Mouse (Mus musculus): ENCODE results near the gene Ly6g6c. TPM values are rescaled to one million over a fixed set of nuclear protein-coding genes. Genes with fewer than 3 reads are reported as not detected.

The Ly6g6c gene
- polyA plus RNA-seq, 1 experiment = 0.18 TPM

- Histone ChIP-seq H3K27me3 (ENCODE audit: control insufficient read depth, insufficient read depth, insufficient read length) (no peaks in the 10 kb centered on the region), H3K79me2 (ENCODE audit: control insufficient read depth, insufficient read depth) (peaks cover 7% of the 10 kb centered on the region), H3K4me2 (ENCODE audit: low read depth) (peak overlapping the region; percentile 72), H3K36me3 (ENCODE audit: control insufficient read depth, insufficient read depth) (peaks cover 21% of the 10 kb centered on the region), H3K4me3 (peak overlapping the region; percentile 65), H3ac (ENCODE audit: control insufficient read depth, insufficient read length) (no peak overlapping the region)
- TF ChIP-seq TCF3 (IDR thresholded peaks at IDR 0.05; ENCODE audit: insufficient read length, low read depth) = no peak
- no peak for TF ChIP-seq SRF (IDR thresholded peaks at IDR 0.05; ENCODE audit: control insufficient read depth, insufficient read length, low read depth)
These were observed 5.1 kb upstream of the Ly6g6c start for GRCm38 (mm10) chr17:35060071-35060470.

GRCm38 (mm10) chr17:35060737-35061297, 4.4 kb upstream of the Ly6g6c start:
- Histone ChIP-seq H3K36me3 (ENCODE audit: control insufficient read depth, insufficient read depth) (peaks cover 16% of the 10 kb centered on the region), H3K79me2 (ENCODE audit: control insufficient read depth, insufficient read depth) (peaks cover 6% of the 10 kb centered on the region), H3K4me2 (ENCODE audit: low read depth) (no peak overlapping the region), H3ac (ENCODE audit: control insufficient read depth, insufficient read length) (no peak overlapping the region), H3K4me3 (no peak overlapping the region), H3K27me3 (ENCODE audit: control insufficient read depth, insufficient read depth, insufficient read length) (no peaks in the 10 kb centered on the region)
- TF ChIP-seq MYOD1 (IDR thresholded peaks at IDR 0.05; ENCODE audit: control insufficient read depth in 1 of 3, insufficient read length in 2 of 3, low read depth in 2 of 3) = no peak

DNA sequence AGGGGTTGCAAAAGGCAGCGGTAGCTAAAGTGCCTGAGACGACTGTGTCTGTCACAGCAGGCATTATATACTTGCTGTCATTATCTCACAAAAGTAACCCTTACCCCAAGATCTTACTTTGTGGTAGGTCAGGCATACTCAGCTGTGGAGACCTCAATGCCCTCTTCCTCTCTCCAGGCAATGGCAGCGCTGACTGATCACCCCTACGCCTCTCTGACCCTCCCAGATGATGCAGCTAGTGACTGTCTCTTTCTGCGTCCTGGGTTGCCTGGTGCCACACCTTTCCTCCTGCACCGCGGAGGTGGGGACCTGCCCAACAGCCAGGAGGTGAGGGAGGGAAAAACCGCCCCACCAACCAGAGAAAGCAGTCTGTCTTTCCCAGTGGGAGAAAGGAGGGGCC, 3.9 kb upstream of the Ly6g6c start:
- H3K4me2 ChIP-seq (ENCODE audit: low read depth) = no peak overlapping the region
- H3K79me2 ChIP-seq (ENCODE audit: control insufficient read depth, insufficient read depth) = peaks cover 6% of the 10 kb centered on the region
- no peaks in the 10 kb centered on the region for H3K27me3 ChIP-seq (ENCODE audit: control insufficient read depth, insufficient read depth, insufficient read length)
- no peak overlapping the region for H3ac ChIP-seq (ENCODE audit: control insufficient read depth, insufficient read length)
- H3K36me3 ChIP-seq (ENCODE audit: control insufficient read depth, insufficient read depth) = peaks cover 12% of the 10 kb centered on the region
- no peak overlapping the region for H3K4me3 ChIP-seq
- TF ChIP-seq SRF (IDR thresholded peaks at IDR 0.05; ENCODE audit: control insufficient read depth, insufficient read length, low read depth) (no peak), MYOD1 (IDR thresholded peaks at IDR 0.05; ENCODE audit: control insufficient read depth in 1 of 3, insufficient read length in 2 of 3, low read depth in 2 of 3) (no peak), MAX (IDR thresholded peaks at IDR 0.05; ENCODE audit: low read depth) (no peak), POLR2AphosphoS2 (IDR thresholded peaks at IDR 0.05; ENCODE audit: insufficient read length, low read depth) (no peak), MYOG (IDR thresholded peaks at IDR 0.05; ENCODE audit: control insufficient read depth in 1 of 3, insufficient read depth in 1 of 3, insufficient read length in 2 of 3, low read depth in 2 of 3) (no peak), REST (IDR thresholded peaks at IDR 0.05; ENCODE audit: insufficient read depth, insufficient read length) (no peak), TCF3 (IDR thresholded peaks at IDR 0.05; ENCODE audit: insufficient read length, low read depth) (no peak), CEBPB (IDR thresholded peaks at IDR 0.05; ENCODE audit: insufficient read depth, poor library complexity, severe bottlenecking) (no peak), E2F4 (IDR thresholded peaks at IDR 0.05; ENCODE audit: insufficient read depth) (no peak), POLR2A (IDR thresholded peaks at IDR 0.05; ENCODE audit: insufficient read length, low read depth) (no peak), TCF12 (IDR thresholded peaks at IDR 0.05; ENCODE audit: insufficient read depth, poor library complexity, severe bottlenecking) (no peak), USF1 (IDR thresholded peaks at IDR 0.05; ENCODE audit: low read depth) (no peak)

GRCm38 (mm10) chr17:35063466-35063865, 1.7 kb upstream of the Ly6g6c start:
- no peak overlapping the region for H3K4me2 ChIP-seq (ENCODE audit: low read depth)
- H3K79me2 ChIP-seq (ENCODE audit: control insufficient read depth, insufficient read depth) = peaks cover 6% of the 10 kb centered on the region
- no peak overlapping the region for H3K4me3 ChIP-seq
- no peak overlapping the region for H3ac ChIP-seq (ENCODE audit: control insufficient read depth, insufficient read length)
- H3K27me3 ChIP-seq (ENCODE audit: control insufficient read depth, insufficient read depth, insufficient read length) = no peaks in the 10 kb centered on the region
- H3K36me3 ChIP-seq (ENCODE audit: control insufficient read depth, insufficient read depth) = peaks cover 3% of the 10 kb centered on the region
- TF ChIP-seq SRF (IDR thresholded peaks at IDR 0.05; ENCODE audit: control insufficient read depth, insufficient read length, low read depth) (no peak), CEBPB (IDR thresholded peaks at IDR 0.05; ENCODE audit: insufficient read depth, poor library complexity, severe bottlenecking) (no peak), TCF3 (IDR thresholded peaks at IDR 0.05; ENCODE audit: insufficient read length, low read depth) (no peak), POLR2AphosphoS2 (IDR thresholded peaks at IDR 0.05; ENCODE audit: insufficient read length, low read depth) (no peak), POLR2A (IDR thresholded peaks at IDR 0.05; ENCODE audit: insufficient read length, low read depth) (no peak), USF1 (IDR thresholded peaks at IDR 0.05; ENCODE audit: low read depth) (no peak), MYOD1 (IDR thresholded peaks at IDR 0.05; ENCODE audit: control insufficient read depth in 1 of 3, insufficient read length in 2 of 3, low read depth in 2 of 3) (no peak), MYOG (IDR thresholded peaks at IDR 0.05; ENCODE audit: control insufficient read depth in 1 of 3, insufficient read depth in 1 of 3, insufficient read length in 2 of 3, low read depth in 2 of 3) (no peak), MAX (IDR thresholded peaks at IDR 0.05; ENCODE audit: low read depth) (no peak), E2F4 (IDR thresholded peaks at IDR 0.05; ENCODE audit: insufficient read depth) (no peak), TCF12 (IDR thresholded peaks at IDR 0.05; ENCODE audit: insufficient read depth, poor library complexity, severe bottlenecking) (no peak), REST (IDR thresholded peaks at IDR 0.05; ENCODE audit: insufficient read depth, insufficient read length) (no peak)

DNA sequence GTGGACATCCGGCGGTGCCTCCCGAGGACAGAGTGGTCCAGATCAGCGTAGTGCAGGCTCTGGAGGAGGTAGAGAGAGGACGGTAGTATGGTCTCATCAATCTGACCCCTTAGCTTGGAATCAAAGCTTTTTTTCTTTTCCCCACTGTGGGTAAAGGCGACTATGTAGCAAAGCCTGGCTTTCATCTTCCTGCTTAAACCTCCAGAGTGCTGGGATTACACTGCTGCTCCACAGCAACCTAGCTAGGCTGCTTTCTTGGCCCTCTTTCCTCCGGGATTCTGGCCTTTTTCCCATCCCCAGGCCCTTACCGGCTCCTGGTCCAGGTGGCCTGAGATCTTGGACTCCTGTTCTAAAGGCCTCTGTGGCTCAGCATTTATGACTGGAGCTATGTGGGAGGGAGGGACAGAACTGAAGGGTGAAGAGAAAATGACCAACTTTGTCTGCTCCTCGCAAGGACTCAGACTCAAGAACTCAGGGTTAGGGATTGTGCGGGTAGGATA, 760 bp upstream of the Ly6g6c start:
- Histone ChIP-seq H3ac (ENCODE audit: control insufficient read depth, insufficient read length) (no peak overlapping the region), H3K4me2 (ENCODE audit: low read depth) (no peak overlapping the region), H3K4me3 (no peak overlapping the region), H3K79me2 (ENCODE audit: control insufficient read depth, insufficient read depth) (peaks cover 6% of the 10 kb centered on the region), H3K36me3 (ENCODE audit: control insufficient read depth, insufficient read depth) (no peaks in the 10 kb centered on the region), H3K27me3 (ENCODE audit: control insufficient read depth, insufficient read depth, insufficient read length) (no peaks in the 10 kb centered on the region)
- TF ChIP-seq E2F4 (IDR thresholded peaks at IDR 0.05; ENCODE audit: insufficient read depth) (no peak), POLR2AphosphoS2 (IDR thresholded peaks at IDR 0.05; ENCODE audit: insufficient read length, low read depth) (no peak), MYOD1 (IDR thresholded peaks at IDR 0.05; ENCODE audit: control insufficient read depth in 1 of 3, insufficient read length in 2 of 3, low read depth in 2 of 3) (no peak), TCF3 (IDR thresholded peaks at IDR 0.05; ENCODE audit: insufficient read length, low read depth) (no peak), USF1 (IDR thresholded peaks at IDR 0.05; ENCODE audit: low read depth) (no peak), MYOG (IDR thresholded peaks at IDR 0.05; ENCODE audit: control insufficient read depth in 1 of 3, insufficient read depth in 1 of 3, insufficient read length in 2 of 3, low read depth in 2 of 3) (no peak), REST (IDR thresholded peaks at IDR 0.05; ENCODE audit: insufficient read depth, insufficient read length) (no peak), TCF12 (IDR thresholded peaks at IDR 0.05; ENCODE audit: insufficient read depth, poor library complexity, severe bottlenecking) (no peak)

All from myocyte (in vitro differentiated cells).